Mouse (Mus musculus) spleen, adult 2 months (tissue): ENCODE measurements around the gene Anapc2.

Experiments used
- CTCF ChIP-seq: fragments of 200-500 bp; IDR thresholded peaks from 2 replicates; pipeline ENCODE4 v1.5.1; 2011; ENCODE audit warnings: mild to moderate bottlenecking, inconsistent platforms; ENCODE audit not compliant: insufficient read depth, insufficient read length, insufficient replicate concordance; ENCODE audit errors: extremely low read depth
- POLR2A ChIP-seq: fragments of 200-500 bp; IDR thresholded peaks from 2 replicates; pipeline ENCODE4 v1.6.1; 2011; ENCODE audit warnings: low read depth, low read length, inconsistent platforms

DNA sequence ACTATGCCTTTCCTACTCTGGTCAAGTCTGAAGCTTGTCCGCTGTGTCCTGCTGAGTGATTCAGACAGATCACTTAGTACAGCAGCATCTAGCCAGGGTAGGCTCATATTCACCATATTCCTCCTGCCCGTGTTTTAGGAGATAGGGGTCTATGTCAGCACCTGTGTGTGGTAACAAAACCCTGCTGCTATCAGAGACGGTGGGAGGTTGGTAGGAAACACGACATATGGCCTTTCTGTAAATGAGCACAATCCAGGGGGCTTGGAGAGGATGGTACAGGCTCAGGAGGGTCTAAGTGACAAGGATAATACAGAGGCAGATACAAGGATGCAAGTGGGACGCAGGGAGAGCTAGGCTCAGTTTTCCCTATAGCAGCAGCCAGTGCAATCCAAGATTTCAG lies 42.7 kb upstream of the Anapc2 start:
- TF ChIP-seq CTCF (no peak), POLR2A (no peak)
